Mouse (Mus musculus) monocyte, adult 5-6 weeks (primary cell): Measurements from ENCODE around the gene Rad51b. TPM values are rescaled to one million over a fixed set of nuclear protein-coding genes. Genes with fewer than 3 reads are reported as not detected.

ENCODE experiments used
- total RNA-seq: library from RNA; stranded (forward); fragments of 200-1000, 200-491, 200-594 nt; gene quantifications from 3 replicates; pipeline ENCODE4 v1.2.3, GENCODE M21; 2017

Gene Rad51b
- total RNA-seq, 1 experiment from 2014 or later: not detected

Other genes starting within 250 kb of the Rad51b start
- gene Pigh, start 207.6 kb upstream of the Rad51b start, total RNA-seq: 8.3 to 19.9 TPM (median 8.3 TPM) in 3 replicates
- not detected in 3 replicates for gene Arg2, start 166.5 kb upstream of the Rad51b start, total RNA-seq
- gene Vti1b, start 124.6 kb upstream of the Rad51b start, total RNA-seq: 199 to 253 TPM (median 246 TPM) in 3 replicates
- gene Rdh11, start 105.0 kb upstream of the Rad51b start, total RNA-seq: 12.8 to 17.7 TPM (median 13.6 TPM) in 3 replicates
- gene Rdh12, start 88.4 kb upstream of the Rad51b start, total RNA-seq: 5.2 to 7.9 TPM (median 5.2 TPM) in 3 replicates
- gene Zfyve26, start 978 bp upstream of the Rad51b start, total RNA-seq: 16.7 to 50.3 TPM (median 30.7 TPM) in 3 replicates